Mouse (Mus musculus) heart, postnatal 25 days (tissue): ENCODE measurements around the gene Glrx5. TPM values are rescaled to one million over a fixed set of nuclear protein-coding genes. Genes with fewer than 3 reads are reported as not detected.

ENCODE experiments used
- DNase-seq: peaks from one replicate; pipeline ENCODE4 v3.0.0; 2022; ENCODE audit warnings: low spot score
- intact Hi-C: fragments of 180-260 bp; cut with DNase I; formaldehyde crosslinking; loops from one replicate; pipeline ENCODE4 v1.15.1; 2025
- total RNA-seq, 2 experiments: library from RNA; stranded (reverse); gene quantifications; 2 replicates each; pipeline ENCODE4 v1.2.3; 2021

Gene Glrx5
- total RNA-seq, 2 experiments from 2014 or later, result 95.9 to 99.0 TPM

GRCm38 (mm10) chr12:105025947-105026586 is 6.4 kb upstream of the Glrx5 start:
- intact Hi-C loops, result loop anchor here (1.0 to 5.0 kb wide), 2 partner anchors 74 to 284 kb away; no protein-coding TSS in a partner anchor
- DNase-seq, result no peak

- peak; percentile 41 for DNase-seq
- intact Hi-C loops, result loop anchor here (5.0 kb wide), 1 partner anchor 285 kb away; no protein-coding TSS in a partner anchor
Observed at GRCm38 (mm10) chr12:105027323-105027991, 5.0 kb upstream of the Glrx5 start.

GRCm38 (mm10) chr12:105029890-105030289 is 2.6 kb upstream of the Glrx5 start:
- no peak for DNase-seq
- intact Hi-C loops, result loop anchor here (5.0 kb wide), 2 partner anchors 208 to 288 kb away; no protein-coding TSS in a partner anchor

GRCm38 (mm10) chr12:105031081-105032058 is 1.1 kb upstream of the Glrx5 start:
- no peak for DNase-seq
- intact Hi-C loops, result loop anchor here (5.0 kb wide), 1 partner anchor 209 kb away; no protein-coding TSS in a partner anchor

- intact Hi-C loops, result loop anchor here (5.0 kb wide), 1 partner anchor 211 kb away; no protein-coding TSS in a partner anchor
- DNase-seq, result no peak
Observed at GRCm38 (mm10) chr12:105032832-105033775, 616 bp downstream of the Glrx5 start.

GRCm38 (mm10) chr12:105034130-105034769 is 1.8 kb downstream of the Glrx5 start:
- intact Hi-C loops, result loop anchor here (5.0 kb wide), 1 partner anchor 212 kb away; no protein-coding TSS in a partner anchor
- no peak for DNase-seq

GRCm38 (mm10) chr12:105038211-105038610 is 5.7 kb downstream of the Glrx5 start:
- intact Hi-C loops, result no loop called here
- DNase-seq, result no peak

GRCm38 (mm10) chr12:105038918-105039317 is 6.4 kb downstream of the Glrx5 start:
- intact Hi-C loops, result no loop called here
- DNase-seq, result no peak

- no peak for DNase-seq
- intact Hi-C loops, result no loop called here
Observed at GRCm38 (mm10) chr12:105039578-105040289, 7.2 kb downstream of the Glrx5 start.

- no peak for DNase-seq
- intact Hi-C loops, result no loop called here
Observed at GRCm38 (mm10) chr12:105040950-105041349, 8.5 kb downstream of the Glrx5 start.

- intact Hi-C loops, result no loop called here
- DNase-seq, result no peak
Observed at GRCm38 (mm10) chr12:105043081-105043480, 10.6 kb downstream of the Glrx5 start.

- intact Hi-C loops, result no loop called here
Observed at GRCm38 (mm10) chr12:105044775-105045174, 12.3 kb downstream of the Glrx5 start.

GRCm38 (mm10) chr12:105048301-105048863 is 15.9 kb downstream of the Glrx5 start:
- intact Hi-C loops, result no loop called here
- DNase-seq, result no peak

More at GRCm38 (mm10) chr12:105044775-105045174, 12.3 kb downstream of the Glrx5 start:
- DNase-seq, result no peak

- DNase-seq, result no peak
- intact Hi-C loops, result loop anchor here (2.0 to 10.0 kb wide), 2 partner anchors 125 to 377 kb away; partner anchors contain the start of gene Tcl1b5
Observed at GRCm38 (mm10) chr12:105049813-105050212, 17.3 kb downstream of the Glrx5 start.

- intact Hi-C loops, result loop anchor here (1.0 to 10.0 kb wide), 3 partner anchors 53 to 376 kb away; partner anchors contain the start of gene Tcl1b5
- DNase-seq, result no peak
Observed at GRCm38 (mm10) chr12:105050898-105051297, 18.4 kb downstream of the Glrx5 start.

- intact Hi-C loops, result loop anchor here (10.0 kb wide), 1 partner anchor 121 kb away; the partner anchor contains the start of gene Tcl1b5
- no peak for DNase-seq
Observed at GRCm38 (mm10) chr12:105054041-105054440, 21.6 kb downstream of the Glrx5 start.

GRCm38 (mm10) chr12:105055308-105055707 is 22.8 kb downstream of the Glrx5 start:
- no peak for DNase-seq
- intact Hi-C loops, result loop anchor here (10.0 kb wide), 1 partner anchor 119 kb away; the partner anchor contains the start of gene Tcl1b5
